Mouse (Mus musculus): ENCODE results near the gene Ldhd. TPM values are rescaled to one million over a fixed set of nuclear protein-coding genes. Genes with fewer than 3 reads are reported as not detected.

Gene Ldhd
- polyA plus RNA-seq, 1 experiment from 2014 or later = 0.44 TPM

- WGBS = 70% methylated on average over 2 of the region's 2 CpGs
These were observed 56.2 kb downstream of the Ldhd start for GRCm38 (mm10) chr8:111574016-111574415.

More at GRCm38 (mm10) chr8:111574016-111574415, 56.2 kb downstream of the Ldhd start:
- Histone ChIP-seq H3K4me3 (no peak overlapping the region), H3K9me3 (no peaks in the 10 kb centered on the region), H3K36me3 (peaks cover 12% of the 10 kb centered on the region; the same call in 1 of the 2 replicates), H3K4me1 (peaks cover 30% of the 10 kb centered on the region), H3K9ac (no peak overlapping the region), H3K27me3 (no peaks in the 10 kb centered on the region), H3K4me2 (no peak overlapping the region), H3K27ac (no peak overlapping the region)
- no peak for ATAC-seq (ENCODE audit: insufficient number of reproducible peaks, insufficient read depth, low FRiP score, low TSS enrichment, low read depth)

Other genes starting within 250 kb of the Ldhd start
- gene Fa2h, start 236.6 kb downstream of the Ldhd start, polyA plus RNA-seq (2015; fragmentation: Nextera tagmentation; extraction: Ambion mirVana) = 0.17 TPM in 1 of 2 replicates, not detected in the other
- gene Wdr59, start 108.3 kb downstream of the Ldhd start, polyA plus RNA-seq (2015; fragmentation: Nextera tagmentation; extraction: Ambion mirVana) = 8.0 and 9.6 TPM in 2 replicates
- gene Znrf1, start 94.3 kb downstream of the Ldhd start, polyA plus RNA-seq (2015; fragmentation: Nextera tagmentation; extraction: Ambion mirVana) = 36.2 and 51.5 TPM in 2 replicates
- gene Zfp1, start 13.0 kb upstream of the Ldhd start, polyA plus RNA-seq (2015; fragmentation: Nextera tagmentation; extraction: Ambion mirVana) = 29.6 and 30.2 TPM in 2 replicates
- 1.2 TPM in 1 of 2 replicates, not detected in the other for gene Ctrb1, start 60.6 kb upstream of the Ldhd start, polyA plus RNA-seq (2015; fragmentation: Nextera tagmentation; extraction: Ambion mirVana)
- 35.6 and 37.3 TPM in 2 replicates for gene Bcar1, start 113.4 kb upstream of the Ldhd start, polyA plus RNA-seq (2015; fragmentation: Nextera tagmentation; extraction: Ambion mirVana)
- 257 and 260 TPM in 2 replicates for gene Cfdp1, start 223.9 kb upstream of the Ldhd start, polyA plus RNA-seq (2015; fragmentation: Nextera tagmentation; extraction: Ambion mirVana)
- gene Tmem170, start 246.4 kb upstream of the Ldhd start, polyA plus RNA-seq (2015; fragmentation: Nextera tagmentation; extraction: Ambion mirVana) = 8.3 and 8.6 TPM in 2 replicates

All from embryonic facial prominence, embryonic 13.5 days (tissue).